Mouse (Mus musculus): ENCODE measurements around the gene Atg2b. TPM values are rescaled to one million over a fixed set of nuclear protein-coding genes. Genes with fewer than 3 reads are reported as not detected.
A peak's percentile ranks its signal among the peaks of the same experiment; 100 is the strongest.

Gene Atg2b
- polyA plus RNA-seq, 1 experiment from 2014 or later: 8.4 TPM

- ATAC-seq (replicated peaks; ENCODE audit: low FRiP score, low read depth): no peak
- H3K4me1 ChIP-seq (replicated peaks; ENCODE audit: insufficient read depth, low read length): no peaks in the 10 kb centered on the region
- no peak overlapping the region for H3K27ac ChIP-seq
- no peaks in the 10 kb centered on the region for H3K27me3 ChIP-seq (ENCODE audit: insufficient read depth, low read length)
- no peak for TF ChIP-seq CTCF (IDR thresholded peaks at IDR 0.05; ENCODE audit: low read depth)
- H3K4me2 ChIP-seq (ENCODE audit: low read length): no peak overlapping the region
- H3K36me3 ChIP-seq (ENCODE audit: insufficient read depth, low read length): no peaks in the 10 kb centered on the region
- no peak overlapping the region for H3K9ac ChIP-seq (ENCODE audit: low read depth, low read length)
- H3K9me3 ChIP-seq (replicated peaks; ENCODE audit: low read length): no peaks in the 10 kb centered on the region
- no peak overlapping the region for H3K4me3 ChIP-seq (replicated peaks; ENCODE audit: low read depth, low read length)
- DNase-seq (ENCODE audit: low spot score): no peak
- 73% methylated on average over 11 of the region's 11 CpGs for WGBS
Measured at GRCm38 (mm10) chr12:105603904-105604303, 81.1 kb downstream of the Atg2b start.

- H3K27ac ChIP-seq: no peak within 1 kb of the TSS
- no peak within 1 kb of the TSS for H3K4me3 ChIP-seq (replicated peaks; ENCODE audit: low read depth, low read length)
- 89% methylated on average over 11 of the region's 11 CpGs for WGBS
- no peaks in the 10 kb centered on the region for H3K36me3 ChIP-seq (ENCODE audit: insufficient read depth, low read length)
- H3K9ac ChIP-seq (ENCODE audit: low read depth, low read length): no peak within 1 kb of the TSS
- no peak within 1 kb of the TSS for H3K4me2 ChIP-seq (ENCODE audit: low read length)
- no peaks in the 10 kb centered on the region for H3K9me3 ChIP-seq (replicated peaks; ENCODE audit: low read length)
- no peaks in the 10 kb centered on the region for H3K27me3 ChIP-seq (ENCODE audit: insufficient read depth, low read length)
- H3K4me1 ChIP-seq (replicated peaks; ENCODE audit: insufficient read depth, low read length): no peaks in the 10 kb centered on the region
- DNase-seq (ENCODE audit: low spot score) (no peak), ATAC-seq (replicated peaks; ENCODE audit: low FRiP score, low read depth) (no peak)
- no peak for TF ChIP-seq CTCF (IDR thresholded peaks at IDR 0.05; ENCODE audit: low read depth)
Measured at GRCm38 (mm10) chr12:105602581-105603210, 82.3 kb downstream of the Atg2b start, which contains the start of gene Bdkrb1. Bdkrb1 (plus strand) TSS chr12:105603085.

- no peak overlapping the region for H3K4me3 ChIP-seq (replicated peaks; ENCODE audit: low read depth, low read length)
- ATAC-seq (replicated peaks; ENCODE audit: low FRiP score, low read depth) (no peak), DNase-seq (ENCODE audit: low spot score) (no peak)
- H3K9ac ChIP-seq (ENCODE audit: low read depth, low read length): no peak overlapping the region
- H3K4me1 ChIP-seq (replicated peaks; ENCODE audit: insufficient read depth, low read length): no peaks in the 10 kb centered on the region
- no peaks in the 10 kb centered on the region for H3K27me3 ChIP-seq (ENCODE audit: insufficient read depth, low read length)
- WGBS: 68% methylated on average over 6 of the region's 6 CpGs
- no peak overlapping the region for H3K27ac ChIP-seq
- TF ChIP-seq CTCF (IDR thresholded peaks at IDR 0.05; ENCODE audit: low read depth): no peak
- no peak overlapping the region for H3K4me2 ChIP-seq (ENCODE audit: low read length)
- H3K9me3 ChIP-seq (replicated peaks; ENCODE audit: low read length): no peaks in the 10 kb centered on the region
- H3K36me3 ChIP-seq (ENCODE audit: insufficient read depth, low read length): no peaks in the 10 kb centered on the region
Measured at GRCm38 (mm10) chr12:105601586-105601985, 83.4 kb downstream of the Atg2b start.

GRCm38 (mm10) chr12:105599098-105599497 lies 85.9 kb downstream of the Atg2b start:
- no peaks in the 10 kb centered on the region for H3K4me1 ChIP-seq (replicated peaks; ENCODE audit: insufficient read depth, low read length)
- no peak overlapping the region for H3K4me2 ChIP-seq (ENCODE audit: low read length)
- H3K36me3 ChIP-seq (ENCODE audit: insufficient read depth, low read length): no peaks in the 10 kb centered on the region
- no peak overlapping the region for H3K27ac ChIP-seq
- WGBS: 74% methylated on average over 5 of the region's 5 CpGs
- no peak for TF ChIP-seq CTCF (IDR thresholded peaks at IDR 0.05; ENCODE audit: low read depth)
- H3K27me3 ChIP-seq (ENCODE audit: insufficient read depth, low read length): no peaks in the 10 kb centered on the region
- no peak for DNase-seq (ENCODE audit: low spot score)
- no peak overlapping the region for H3K4me3 ChIP-seq (replicated peaks; ENCODE audit: low read depth, low read length)
- no peak overlapping the region for H3K9ac ChIP-seq (ENCODE audit: low read depth, low read length)
- H3K9me3 ChIP-seq (replicated peaks; ENCODE audit: low read length): no peaks in the 10 kb centered on the region
- no peak for ATAC-seq (replicated peaks; ENCODE audit: low FRiP score, low read depth)

GRCm38 (mm10) chr12:105598503-105598902 lies 86.5 kb downstream of the Atg2b start:
- Histone ChIP-seq H3K36me3 (ENCODE audit: insufficient read depth, low read length) (no peaks in the 10 kb centered on the region), H3K4me3 (replicated peaks; ENCODE audit: low read depth, low read length) (no peak overlapping the region), H3K27me3 (ENCODE audit: insufficient read depth, low read length) (no peaks in the 10 kb centered on the region), H3K9ac (ENCODE audit: low read depth, low read length) (no peak overlapping the region), H3K4me2 (ENCODE audit: low read length) (no peak overlapping the region), H3K27ac (no peak overlapping the region), H3K9me3 (replicated peaks; ENCODE audit: low read length) (no peaks in the 10 kb centered on the region), H3K4me1 (replicated peaks; ENCODE audit: insufficient read depth, low read length) (no peaks in the 10 kb centered on the region)
- ATAC-seq (replicated peaks; ENCODE audit: low FRiP score, low read depth) (no peak), DNase-seq (ENCODE audit: low spot score) (no peak)
- no peak for TF ChIP-seq CTCF (IDR thresholded peaks at IDR 0.05; ENCODE audit: low read depth)
- WGBS: 81% methylated on average over 10 of the region's 10 CpGs

GRCm38 (mm10) chr12:105597135-105597534 lies 87.9 kb downstream of the Atg2b start:
- Histone ChIP-seq H3K9me3 (replicated peaks; ENCODE audit: low read length) (no peaks in the 10 kb centered on the region), H3K4me1 (replicated peaks; ENCODE audit: insufficient read depth, low read length) (no peaks in the 10 kb centered on the region), H3K4me2 (ENCODE audit: low read length) (no peak overlapping the region), H3K9ac (ENCODE audit: low read depth, low read length) (no peak overlapping the region), H3K4me3 (replicated peaks; ENCODE audit: low read depth, low read length) (no peak overlapping the region), H3K27me3 (ENCODE audit: insufficient read depth, low read length) (no peaks in the 10 kb centered on the region), H3K36me3 (ENCODE audit: insufficient read depth, low read length) (no peaks in the 10 kb centered on the region), H3K27ac (no peak overlapping the region)
- peak; percentile 14 for DNase-seq (ENCODE audit: low spot score)
- TF ChIP-seq CTCF (IDR thresholded peaks at IDR 0.05; ENCODE audit: low read depth): no peak
- 57% methylated on average over 8 of the region's 8 CpGs for WGBS
- peak; percentile 44; the same call in 1 of the 2 replicates for ATAC-seq (replicated peaks; ENCODE audit: low FRiP score, low read depth)

GRCm38 (mm10) chr12:105593471-105593870 lies 91.5 kb downstream of the Atg2b start:
- H3K9ac ChIP-seq (ENCODE audit: low read depth, low read length): no peak overlapping the region
- 66% methylated on average over 4 of the region's 4 CpGs for WGBS
- TF ChIP-seq CTCF (IDR thresholded peaks at IDR 0.05; ENCODE audit: low read depth): no peak
- no peaks in the 10 kb centered on the region for H3K9me3 ChIP-seq (replicated peaks; ENCODE audit: low read length)
- ATAC-seq (replicated peaks; ENCODE audit: low FRiP score, low read depth): no peak
- H3K27ac ChIP-seq: no peak overlapping the region
- no peak overlapping the region for H3K4me2 ChIP-seq (ENCODE audit: low read length)
- no peak overlapping the region for H3K4me3 ChIP-seq (replicated peaks; ENCODE audit: low read depth, low read length)
- no peaks in the 10 kb centered on the region for H3K27me3 ChIP-seq (ENCODE audit: insufficient read depth, low read length)
- H3K36me3 ChIP-seq (ENCODE audit: insufficient read depth, low read length): no peaks in the 10 kb centered on the region
- no peaks in the 10 kb centered on the region for H3K4me1 ChIP-seq (replicated peaks; ENCODE audit: insufficient read depth, low read length)
- DNase-seq (ENCODE audit: low spot score): no peak

Measured in kidney, postnatal 0 days (tissue).